Mouse (Mus musculus) intestine, embryonic 16.5 days (tissue): Measurements from ENCODE around the gene Nek9. TPM values are rescaled to one million over a fixed set of nuclear protein-coding genes. Genes with fewer than 3 reads are reported as not detected.
"Not testable (repeated sequence)": the region's sequence is repeated elsewhere in the genome, so short reads cannot be mapped to it uniquely, and the experiment has no call there.

Experiments used
- ATAC-seq: fragments of 200-750 bp; cut with Nextera tagmentation; 2 replicates; pipeline ENCODE4 v1.8.0; 2017; ENCODE audit warnings: moderate TSS enrichment, moderate library complexity
- H3K27ac ChIP-seq: fragments of 300-500 bp; sonication (generic); 2 replicates; pipeline ENCODE4 v1.5.1; 2014; ENCODE audit warnings: mild to moderate bottlenecking, low read length
- H3K27me3 ChIP-seq: fragments of 300-500 bp; sonication (generic); replicated peaks from 2 replicates; pipeline ENCODE4 v1.6.1; 2014; ENCODE audit warnings: low read length, control low read depth, mixed read lengths; ENCODE audit not compliant: control insufficient read depth, insufficient read depth
- H3K36me3 ChIP-seq: fragments of 300-500 bp; sonication (generic); 2 replicates; pipeline ENCODE4 v1.6.1; 2014; ENCODE audit warnings: low read length, control low read depth; ENCODE audit not compliant: control insufficient read depth, insufficient read depth
- H3K4me1 ChIP-seq: fragments of 300-500 bp; sonication (generic); 2 replicates; pipeline ENCODE4 v1.6.1; 2014; ENCODE audit warnings: low read length, control low read depth, mixed read lengths; ENCODE audit not compliant: control insufficient read depth, insufficient read depth
- H3K4me2 ChIP-seq: fragments of 300-500 bp; sonication (generic); 2 replicates; pipeline ENCODE4 v1.6.1; 2014; ENCODE audit warnings: low read depth, low read length, control low read depth
- H3K4me3 ChIP-seq: fragments of 300-500 bp; sonication (generic); 2 replicates; pipeline ENCODE4 v1.5.1; 2014; ENCODE audit warnings: mild to moderate bottlenecking, low read length
- H3K9ac ChIP-seq: fragments of 300-500 bp; sonication (generic); 2 replicates; pipeline ENCODE4 v1.6.1; 2014; ENCODE audit warnings: low read depth, low read length
- H3K9me3 ChIP-seq: fragments of 300-500 bp; sonication (generic); 2 replicates; pipeline ENCODE4 v1.6.1; 2016; ENCODE audit warnings: low read length, control low read depth; ENCODE audit not compliant: control insufficient read depth
- WGBS: fragments of 180-500 bp; shearing (Covaris S2); extraction: QIAGEN DNeasy Blood & Tissue Kit; methylation state at CpG from one replicate; pipeline ENCODE4 v1.1.7; 2014; 5-methylcytosine and 5-hydroxymethylcytosine counted together
- polyA plus RNA-seq: library from polyadenylated mRNA; unstranded; fragments of >200 nt; fragmentation: Nextera tagmentation; extraction: Ambion mirVana; gene quantifications from 2 replicates; pipeline ENCODE4 v1.2.1, GENCODE M21; 2015

Gene Nek9
- polyA plus RNA-seq, 1 experiment from 2014 or later = 13.2 TPM

DNA sequence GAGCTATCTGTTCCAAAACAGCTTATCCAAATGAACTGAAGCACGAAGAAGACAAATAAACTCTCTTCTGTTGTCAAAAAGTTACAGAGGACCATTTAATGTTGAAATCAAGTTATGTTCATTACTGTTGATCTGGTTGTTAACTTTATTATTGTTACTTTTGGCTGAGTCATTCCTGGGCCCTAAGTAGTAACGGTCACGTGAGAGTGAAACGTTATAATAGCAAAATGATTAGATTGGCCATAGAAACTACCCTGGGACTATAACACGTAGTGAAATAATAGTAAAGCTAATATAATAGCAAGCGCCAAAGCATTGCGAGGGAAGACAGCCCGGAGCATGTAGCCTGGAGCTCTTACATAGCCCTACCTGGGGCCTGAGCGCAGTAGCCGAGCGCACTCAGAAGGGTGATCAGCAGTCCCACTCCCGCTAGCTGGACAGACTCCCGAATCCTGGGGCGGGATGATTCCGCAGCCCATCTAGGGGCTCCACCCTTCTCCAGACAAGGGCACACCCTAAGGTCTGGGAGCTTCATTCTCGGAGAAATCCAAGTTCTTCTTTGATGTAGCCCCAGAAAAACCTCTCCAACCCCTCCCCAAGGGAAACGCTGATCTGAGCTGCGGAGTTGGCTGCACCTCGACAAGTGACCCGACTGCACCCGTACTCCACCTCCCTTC is 51.2 kb downstream of the Nek9 start, which contains the start of gene Acyp1:
Acyp1 (minus strand) TSS at position 630 of the 677 bp plus-strand sequence.
- peak within 1 kb of the TSS; percentile 67 for H3K9ac ChIP-seq
- H3K27me3 ChIP-seq = no peaks in the 10 kb centered on the region
- no peaks in the 10 kb centered on the region for H3K9me3 ChIP-seq
- peak within 1 kb of the TSS; percentile 82 for H3K4me2 ChIP-seq
- H3K27ac ChIP-seq = peak within 1 kb of the TSS; percentile 80
- ATAC-seq = peak; percentile 74
- H3K4me3 ChIP-seq = peak within 1 kb of the TSS; percentile 52
- no peaks in the 10 kb centered on the region for H3K36me3 ChIP-seq
- WGBS = 10% methylated on average over 21 of the region's 21 CpGs
- peaks cover 12% of the 10 kb centered on the region for H3K4me1 ChIP-seq

DNA sequence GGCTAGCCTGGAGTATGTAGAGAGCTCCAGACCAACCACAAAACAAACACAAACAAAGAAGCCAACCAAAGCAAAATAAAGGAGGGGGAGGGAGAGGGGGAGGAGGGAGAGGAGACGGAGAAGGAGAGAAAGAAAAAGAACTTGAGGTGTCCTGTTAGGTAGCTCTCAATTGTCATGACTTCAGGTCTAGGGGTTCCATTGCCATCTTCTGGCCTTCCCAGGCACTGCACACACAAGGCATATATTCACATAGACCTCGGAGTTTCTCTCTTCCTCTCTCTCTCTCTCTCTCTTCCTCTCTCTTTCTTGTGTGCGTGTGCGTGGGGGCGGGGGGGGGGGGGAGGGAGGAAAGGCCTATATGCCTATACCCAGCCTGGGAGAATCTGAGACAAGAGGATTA is 52.2 kb downstream of the Nek9 start:
- H3K9ac ChIP-seq = no peak overlapping the region
- H3K9me3 ChIP-seq = no peaks in the 10 kb centered on the region
- ATAC-seq = no peak
- no peak overlapping the region for H3K27ac ChIP-seq
- H3K4me1 ChIP-seq = peaks cover 12% of the 10 kb centered on the region
- WGBS = 48% methylated on average over 2 of the region's 5 CpGs
- H3K36me3 ChIP-seq = no peaks in the 10 kb centered on the region
- no peaks in the 10 kb centered on the region for H3K27me3 ChIP-seq
- H3K4me2 ChIP-seq = no peak overlapping the region
- no peak overlapping the region for H3K4me3 ChIP-seq

DNA sequence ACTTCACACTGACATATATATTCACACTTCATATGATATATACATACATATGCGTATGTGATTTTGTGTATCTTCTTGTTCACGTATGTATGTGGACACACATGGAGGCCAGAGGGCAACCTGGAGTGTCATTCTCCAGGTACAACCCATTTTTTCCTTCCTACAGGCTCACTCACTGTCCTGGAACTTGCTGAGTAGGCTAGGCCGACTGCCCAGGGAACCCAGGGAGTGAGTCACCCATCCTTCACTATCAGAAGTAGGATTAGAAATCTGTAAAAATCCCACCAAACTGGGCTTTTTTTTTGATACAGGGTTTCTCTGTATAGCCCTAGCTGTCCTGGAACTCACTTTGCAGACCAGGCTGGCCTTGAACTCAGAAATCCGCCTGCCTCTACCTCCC is 54.2 kb downstream of the Nek9 start:
- no peak overlapping the region for H3K27ac ChIP-seq
- 91% methylated on average over 4 of the region's 4 CpGs for WGBS
- no peak overlapping the region for H3K4me2 ChIP-seq
- no peaks in the 10 kb centered on the region for H3K36me3 ChIP-seq
- H3K4me3 ChIP-seq = no peak overlapping the region
- H3K9ac ChIP-seq = no peak overlapping the region
- H3K27me3 ChIP-seq = no peaks in the 10 kb centered on the region
- peaks cover 12% of the 10 kb centered on the region for H3K4me1 ChIP-seq
- H3K9me3 ChIP-seq = no peaks in the 10 kb centered on the region
- no peak for ATAC-seq

DNA sequence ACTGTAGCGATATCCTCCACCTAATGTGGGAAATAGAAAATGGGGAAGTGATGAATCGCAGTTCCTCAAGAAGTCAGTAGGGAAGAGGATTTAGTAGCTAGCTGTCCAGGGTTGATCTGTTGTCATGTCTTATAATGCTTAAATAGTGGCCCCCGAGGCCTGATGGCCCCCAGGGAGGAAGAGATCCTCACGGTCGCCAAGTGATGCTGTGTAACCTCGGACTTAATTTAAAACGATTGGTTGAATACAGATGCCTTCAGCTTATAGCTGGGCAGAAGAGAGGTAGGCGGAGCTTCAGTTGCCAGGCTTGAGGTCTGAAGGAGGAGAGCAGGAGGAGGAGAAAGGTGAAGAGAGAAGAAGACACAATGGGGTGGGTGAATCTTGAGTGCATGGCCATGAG is 54.8 kb downstream of the Nek9 start:
- no peak overlapping the region for H3K9ac ChIP-seq
- no peak overlapping the region for H3K4me3 ChIP-seq
- H3K9me3 ChIP-seq = no peaks in the 10 kb centered on the region
- 68% methylated on average over 8 of the region's 8 CpGs for WGBS
- ATAC-seq = no peak
- no peak overlapping the region for H3K27ac ChIP-seq
- no peaks in the 10 kb centered on the region for H3K27me3 ChIP-seq
- H3K4me1 ChIP-seq = peaks cover 13% of the 10 kb centered on the region
- H3K36me3 ChIP-seq = no peaks in the 10 kb centered on the region
- no peak overlapping the region for H3K4me2 ChIP-seq

DNA sequence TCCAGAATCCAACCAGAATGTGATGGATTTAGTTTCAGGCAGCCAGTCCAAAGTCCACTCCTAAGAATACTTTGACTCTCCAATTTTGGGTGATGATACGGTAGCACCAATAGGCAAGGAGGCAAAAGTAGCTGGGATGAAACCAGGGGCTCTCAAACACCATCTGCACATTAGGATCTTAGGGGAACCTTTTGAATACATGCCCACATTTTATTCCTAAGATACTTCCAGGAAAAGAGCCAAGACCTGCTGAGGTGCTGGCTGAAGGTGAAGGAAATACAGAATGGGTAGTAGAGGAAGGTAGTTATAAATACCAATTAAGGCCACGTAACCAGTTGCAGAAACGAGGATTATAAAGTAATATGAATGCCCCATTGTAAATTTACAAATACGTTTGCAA is 57.4 kb downstream of the Nek9 start:
- not testable (repeated sequence) for H3K27me3 ChIP-seq, H3K36me3 ChIP-seq, H3K4me3 ChIP-seq, H3K4me2 ChIP-seq, H3K27ac ChIP-seq, ATAC-seq, H3K4me1 ChIP-seq, H3K9ac ChIP-seq, H3K9me3 ChIP-seq
- WGBS = 88% methylated on average over 1 of the region's 4 CpGs

DNA sequence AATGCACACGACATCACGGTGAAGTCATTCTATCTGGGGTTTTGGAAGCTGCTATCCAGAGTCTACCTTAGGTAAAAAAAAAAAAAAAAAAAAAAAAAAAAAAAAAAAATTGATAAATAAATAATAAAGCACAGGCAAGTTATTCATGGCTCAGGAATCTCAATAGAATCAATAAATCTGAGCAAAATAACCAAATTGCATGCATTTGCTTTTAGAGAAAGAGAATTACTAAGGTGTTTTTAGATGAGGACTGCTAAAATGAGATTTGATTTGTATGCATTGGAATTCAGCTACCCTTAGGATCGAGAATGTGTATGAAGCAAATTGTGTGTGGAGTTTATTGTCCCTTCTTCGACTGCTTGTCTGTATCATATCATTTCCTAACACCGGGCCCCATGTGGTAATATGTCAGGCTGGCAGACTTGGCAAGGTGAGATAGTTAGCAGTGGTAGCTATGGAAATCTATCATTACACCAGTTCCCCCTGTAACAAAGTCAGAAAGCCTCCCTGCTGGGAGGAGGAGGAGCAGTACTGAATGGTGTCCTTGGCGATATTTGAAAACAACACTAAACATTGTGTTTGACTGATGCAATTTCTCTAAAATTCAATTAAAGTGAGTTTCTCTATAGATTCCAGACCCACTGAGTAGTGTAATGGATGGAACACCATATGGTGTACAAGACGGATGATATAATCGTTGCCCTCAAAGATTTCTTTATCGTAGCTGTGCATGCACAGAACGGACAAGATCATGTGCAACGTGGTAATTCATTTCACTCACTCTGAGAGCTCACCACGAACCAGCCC is 58.1 kb downstream of the Nek9 start:
- no peaks in the 10 kb centered on the region for H3K27me3 ChIP-seq
- no peak overlapping the region for H3K9ac ChIP-seq
- H3K4me2 ChIP-seq = peak overlapping the region; percentile 92
- H3K4me1 ChIP-seq = peaks cover 3% of the 10 kb centered on the region
- H3K36me3 ChIP-seq = no peaks in the 10 kb centered on the region
- no peak overlapping the region for H3K27ac ChIP-seq
- H3K9me3 ChIP-seq = no peaks in the 10 kb centered on the region
- WGBS = 61% methylated on average over 12 of the region's 12 CpGs
- H3K4me3 ChIP-seq = peak overlapping the region; percentile 81
- ATAC-seq = no peak

DNA sequence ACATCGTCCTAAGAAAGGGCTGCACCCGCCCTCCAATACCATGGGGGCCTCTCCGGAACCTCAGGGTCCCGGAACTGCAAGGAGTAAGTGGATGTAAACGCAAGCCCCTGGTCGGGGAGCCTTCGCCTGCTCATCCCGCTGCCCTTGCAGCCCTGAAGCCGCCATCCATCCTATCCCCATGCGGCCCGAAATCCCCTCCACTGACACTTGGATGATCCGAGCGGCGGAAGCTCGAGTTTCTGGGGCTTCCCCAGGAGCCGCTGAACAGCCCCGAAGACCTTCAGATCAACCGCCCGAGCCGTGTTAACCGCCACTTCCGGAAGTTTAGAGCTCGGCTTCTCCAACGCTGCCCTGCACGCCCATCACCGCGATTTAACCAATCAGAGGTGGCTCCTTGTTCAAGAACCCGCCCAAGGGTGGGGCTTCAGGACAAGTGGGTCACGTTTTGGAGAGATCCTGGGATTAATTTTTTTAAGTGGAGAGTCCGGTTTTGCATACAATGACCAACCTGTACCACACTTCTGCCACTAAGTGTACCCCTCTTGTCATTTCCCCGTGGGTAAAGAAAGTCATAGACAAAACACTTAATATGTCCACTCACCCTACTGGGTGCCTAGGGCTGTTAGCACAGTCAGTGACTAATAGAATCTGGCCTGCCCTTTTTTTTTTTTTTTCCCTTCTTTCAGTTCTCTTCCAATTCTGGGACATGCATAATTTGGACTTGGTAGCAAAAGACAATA is 58.9 kb downstream of the Nek9 start:
- H3K27ac ChIP-seq = peak overlapping the region; percentile 76
- H3K36me3 ChIP-seq = no peaks in the 10 kb centered on the region
- H3K4me1 ChIP-seq = peaks cover 3% of the 10 kb centered on the region
- peak overlapping the region; percentile 92 for H3K4me2 ChIP-seq
- 0% methylated on average over 30 of the region's 31 CpGs for WGBS
- ATAC-seq = peak; percentile 99
- no peaks in the 10 kb centered on the region for H3K9me3 ChIP-seq
- no peaks in the 10 kb centered on the region for H3K27me3 ChIP-seq
- H3K4me3 ChIP-seq = peak overlapping the region; percentile 81
- H3K9ac ChIP-seq = peak overlapping the region; percentile 93

DNA sequence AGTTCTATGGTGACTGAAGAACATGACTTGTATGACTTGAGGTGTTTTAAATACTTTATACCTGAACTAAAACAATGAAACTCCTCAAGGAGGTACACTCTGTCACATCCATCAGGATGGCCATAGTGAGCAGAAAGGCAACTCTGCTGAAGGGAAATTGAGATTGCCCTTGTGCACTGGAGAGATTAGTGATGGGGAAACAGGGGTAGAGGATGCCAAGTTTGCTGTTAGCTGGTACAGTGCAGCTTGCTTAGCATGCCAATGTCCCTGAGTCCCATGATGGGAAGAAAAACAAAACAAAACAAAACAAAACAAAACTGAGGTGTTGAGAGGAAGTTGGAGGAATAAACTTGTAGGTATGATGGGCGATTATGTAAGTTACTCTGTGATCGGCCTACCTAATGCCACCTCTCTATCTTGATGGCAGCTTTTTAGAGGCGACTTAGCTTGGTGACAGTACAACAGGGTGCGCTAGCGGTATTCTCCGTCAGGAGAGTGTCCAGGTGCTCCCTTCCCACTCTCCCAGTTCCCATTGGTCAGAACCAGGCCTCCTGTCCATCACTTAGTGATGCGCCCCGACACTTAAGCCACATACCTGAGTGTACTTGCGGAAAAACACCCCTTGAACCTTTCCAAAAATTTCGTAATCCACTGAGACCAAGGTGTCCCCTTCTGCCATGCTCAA is 59.6 kb downstream of the Nek9 start:
- 7% methylated on average over 10 of the region's 10 CpGs for WGBS
- H3K4me2 ChIP-seq = peak overlapping the region; percentile 92
- ATAC-seq = peak; percentile 54
- peak overlapping the region; percentile 93 for H3K9ac ChIP-seq
- H3K9me3 ChIP-seq = no peaks in the 10 kb centered on the region
- peaks cover 3% of the 10 kb centered on the region for H3K4me1 ChIP-seq
- no peaks in the 10 kb centered on the region for H3K36me3 ChIP-seq
- H3K27ac ChIP-seq = peak overlapping the region; percentile 76; the same call in 1 of the 2 replicates
- H3K4me3 ChIP-seq = peak overlapping the region; percentile 81
- no peaks in the 10 kb centered on the region for H3K27me3 ChIP-seq

DNA sequence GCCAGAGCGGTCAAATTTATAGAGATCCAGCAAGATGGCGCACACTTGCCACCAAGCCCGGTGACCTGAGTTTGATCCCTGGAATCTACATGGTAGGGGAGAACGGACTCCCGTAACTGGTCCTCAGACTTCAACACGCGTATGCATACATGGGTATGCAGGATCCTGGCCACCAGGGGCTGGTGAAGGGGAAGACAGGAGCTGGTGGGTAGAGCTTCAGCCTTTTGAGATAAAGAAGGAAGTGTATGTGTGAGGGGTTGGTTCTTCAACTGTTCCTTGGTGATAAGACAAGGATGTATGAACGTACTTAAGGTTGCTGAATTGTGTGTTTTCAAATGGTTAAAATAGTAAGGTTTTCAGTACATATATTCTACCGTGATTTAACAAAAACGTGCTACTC is 60.2 kb downstream of the Nek9 start:
- Histone ChIP-seq H3K36me3 (no peaks in the 10 kb centered on the region), H3K9me3 (no peaks in the 10 kb centered on the region), H3K4me1 (peaks cover 3% of the 10 kb centered on the region), H3K9ac (no peak overlapping the region), H3K4me2 (no peak overlapping the region), H3K27me3 (no peaks in the 10 kb centered on the region), H3K27ac (no peak overlapping the region), H3K4me3 (no peak overlapping the region)
- ATAC-seq = no peak
- WGBS = 93% methylated on average over 10 of the region's 10 CpGs
